Comparison of ENCODE assay signal across 9 mouse cellular contexts in genomic region chr7:110982053-110982705, GRCm38 (mm10). TPM values are rescaled to one million over a fixed set of nuclear protein-coding genes. Genes with fewer than 3 reads are reported as not detected.
DNase-seq lines count a peak whose midpoint lies in the region; ATAC-seq and TF ChIP-seq lines count a peak whose summit lies in the region.
"Had no signal": no experiment of that assay in that cellular context is flagged by ENCODE, and none has a peak within 500 bp of the region (broad histone marks: within the 10 kb centered on the region; RNA-seq: fewer than 3 reads in every experiment).

Gene Mrvi1 (minus strand): TSS chr7:110982461.

- TF ChIP-seq POLR2A in embryonic fibroblast, embryonic 13.5 days (IDR thresholded peaks at IDR 0.05; ENCODE audit: low read depth, low read length), result peak; percentile 21; the same call in 1 of the 2 replicates

- no peak within 1 kb of the TSS for H3K9ac ChIP-seq in forebrain, embryonic 12.5 days
- no peak within 1 kb of the TSS for H3K9ac ChIP-seq in hindbrain, embryonic 11.5 days (ENCODE audit: low read depth, low read length)
- H3K9ac ChIP-seq in limb, embryonic 13.5 days, result no peak within 1 kb of the TSS
- H3K9ac ChIP-seq in neural tube, embryonic 14.5 days (replicated peaks; ENCODE audit: low read depth, low read length), result 0 out of 2 replicates have a peak within 1 kb of the TSS, but pooled peaks have one; percentile 7

- H3K4me3 ChIP-seq in forebrain, embryonic 10.5 days, result no peak within 1 kb of the TSS
- no peak within 1 kb of the TSS for H3K4me3 ChIP-seq in forebrain, embryonic 12.5 days (replicated peaks)
- H3K4me3 ChIP-seq in embryonic fibroblast, embryonic 13.5 days (ENCODE audit: insufficient read depth, low read length), result peak within 1 kb of the TSS; percentile 7; the same call in 1 of the 2 replicates
- H3K4me3 ChIP-seq in hindbrain, embryonic 11.5 days (ENCODE audit: low read depth, low read length), result no peak within 1 kb of the TSS
- no peak within 1 kb of the TSS for H3K4me3 ChIP-seq in limb, embryonic 13.5 days
- H3K4me3 ChIP-seq in neural tube, embryonic 14.5 days (ENCODE audit: low read depth, low read length), result no peak within 1 kb of the TSS
- H3K4me3 ChIP-seq: myocyte had no signal

- peaks cover 31% of the 10 kb centered on the region for H3K4me1 ChIP-seq in forebrain, embryonic 10.5 days
- H3K4me1 ChIP-seq in forebrain, embryonic 12.5 days, result peaks cover 6% of the 10 kb centered on the region; the same call in 1 of the 2 replicates
- no peaks in the 10 kb centered on the region for H3K4me1 ChIP-seq in embryonic fibroblast, embryonic 13.5 days (ENCODE audit: control insufficient read depth, insufficient read depth, low read length)
- no peaks in the 10 kb centered on the region for H3K4me1 ChIP-seq in hindbrain, embryonic 11.5 days (replicated peaks; ENCODE audit: control insufficient read depth, insufficient read depth, low read length)
- peaks cover 18% of the 10 kb centered on the region for H3K4me1 ChIP-seq in limb, embryonic 13.5 days
- H3K4me1 ChIP-seq in neural tube, embryonic 14.5 days (ENCODE audit: control insufficient read depth, insufficient read depth, low read length), result 0 out of 2 replicates have a peak, but pooled peaks cover 2% of the 10 kb centered on the region

- DNase-seq in forebrain, embryonic 10.5 days (ENCODE audit: extremely low spot score, low spot score), result no peak
- peak; percentile 8 for DNase-seq in hindbrain, embryonic 11.5 days (ENCODE audit: low spot score)
- no peak for DNase-seq in spleen, adult 12 weeks (ENCODE audit: low spot score)
- DNase-seq in cerebellum, adult 11-12 months, result no peak

- H3K27me3 ChIP-seq in forebrain, embryonic 10.5 days (ENCODE audit: poor library complexity, severe bottlenecking), result no peaks in the 10 kb centered on the region
- H3K27me3 ChIP-seq in forebrain, embryonic 12.5 days, result no peaks in the 10 kb centered on the region
- no peaks in the 10 kb centered on the region for H3K27me3 ChIP-seq in hindbrain, embryonic 11.5 days (ENCODE audit: control insufficient read depth, insufficient read depth, low read length)
- H3K27me3 ChIP-seq in limb, embryonic 13.5 days, result no peaks in the 10 kb centered on the region
- H3K27me3 ChIP-seq in neural tube, embryonic 14.5 days (ENCODE audit: control insufficient read depth, insufficient read depth, low read length), result no peaks in the 10 kb centered on the region

- WGBS in forebrain, embryonic 10.5 days, result 69% methylated on average over 7 of the region's 7 CpGs
- 67% methylated on average over 7 of the region's 7 CpGs for WGBS in forebrain, embryonic 12.5 days
- 66% methylated on average over 7 of the region's 7 CpGs for WGBS in hindbrain, embryonic 11.5 days
- 44% methylated on average over 7 of the region's 7 CpGs for WGBS in limb, embryonic 13.5 days
- 64% methylated on average over 7 of the region's 7 CpGs for WGBS in neural tube, embryonic 14.5 days

- H3K36me3 ChIP-seq in forebrain, embryonic 10.5 days (replicated peaks), result no peaks in the 10 kb centered on the region
- no peaks in the 10 kb centered on the region for H3K36me3 ChIP-seq in forebrain, embryonic 12.5 days (replicated peaks)
- no peaks in the 10 kb centered on the region for H3K36me3 ChIP-seq in hindbrain, embryonic 11.5 days (ENCODE audit: control insufficient read depth, insufficient read depth, low read length)
- H3K36me3 ChIP-seq in limb, embryonic 13.5 days, result no peaks in the 10 kb centered on the region
- H3K36me3 ChIP-seq in neural tube, embryonic 14.5 days (ENCODE audit: control insufficient read depth, insufficient read depth, low read length), result no peaks in the 10 kb centered on the region

- ATAC-seq in forebrain, embryonic 12.5 days (ENCODE audit: low FRiP score), result no peak
- no peak for ATAC-seq in hindbrain, embryonic 11.5 days (ENCODE audit: low FRiP score)
- ATAC-seq in limb, embryonic 13.5 days (ENCODE audit: low FRiP score, low read depth), result no peak
- ATAC-seq in neural tube, embryonic 14.5 days (ENCODE audit: low read depth), result no peak

- TF ChIP-seq CTCF in embryonic fibroblast, embryonic 13.5 days (IDR thresholded peaks at IDR 0.05; ENCODE audit: borderline replicate concordance, insufficient read depth, low read length), result no peak

- H3K4me2 ChIP-seq in forebrain, embryonic 12.5 days, result no peak within 1 kb of the TSS
- H3K4me2 ChIP-seq in hindbrain, embryonic 11.5 days (replicated peaks; ENCODE audit: low read depth, low read length), result no peak within 1 kb of the TSS
- peak within 1 kb of the TSS; percentile 25; the same call in 1 of the 2 replicates for H3K4me2 ChIP-seq in limb, embryonic 13.5 days (replicated peaks)
- no peak within 1 kb of the TSS for H3K4me2 ChIP-seq in neural tube, embryonic 14.5 days (ENCODE audit: low read depth, low read length)

- no peaks in the 10 kb centered on the region for H3K9me3 ChIP-seq in forebrain, embryonic 10.5 days
- no peaks in the 10 kb centered on the region for H3K9me3 ChIP-seq in forebrain, embryonic 12.5 days
- H3K9me3 ChIP-seq in hindbrain, embryonic 11.5 days (ENCODE audit: control insufficient read depth, low read length), result no peaks in the 10 kb centered on the region
- no peaks in the 10 kb centered on the region for H3K9me3 ChIP-seq in limb, embryonic 13.5 days
- no peaks in the 10 kb centered on the region for H3K9me3 ChIP-seq in neural tube, embryonic 14.5 days (ENCODE audit: control insufficient read depth, low read length)

- 0 out of 2 replicates have a peak within 1 kb of the TSS, but pooled peaks have one; percentile 7 for H3K27ac ChIP-seq in forebrain, embryonic 10.5 days
- no peak within 1 kb of the TSS for H3K27ac ChIP-seq in forebrain, embryonic 12.5 days
- H3K27ac ChIP-seq in embryonic fibroblast, embryonic 13.5 days (ENCODE audit: insufficient read depth, low read length), result no peak within 1 kb of the TSS
- H3K27ac ChIP-seq in hindbrain, embryonic 11.5 days (ENCODE audit: low read depth, low read length), result no peak within 1 kb of the TSS
- peak within 1 kb of the TSS; percentile 65; the same call in 1 of the 2 replicates for H3K27ac ChIP-seq in limb, embryonic 13.5 days
- no peak within 1 kb of the TSS for H3K27ac ChIP-seq in neural tube, embryonic 14.5 days (ENCODE audit: low read depth, low read length)

RNA-seq across cellular contexts. Expression of gene Mrvi1, which starts in this region (rescaled TPM):
- polyA plus RNA-seq in forebrain, embryonic 10.5 days (2016; fragmentation: Nextera tagmentation; extraction: Ambion mirVana), result 0.87 and 1.2 TPM in 2 replicates
- polyA plus RNA-seq in forebrain, embryonic 12.5 days (2016; fragmentation: Nextera tagmentation; extraction: Ambion mirVana), result 0.94 and 0.96 TPM in 2 replicates
- 6.4 and 12.0 TPM in 2 replicates for polyA plus RNA-seq in embryonic fibroblast, embryonic 13.5 days (2011; ENCODE audit: insufficient read length, low read depth, missing spikeins)
- 1.4 and 1.7 TPM in 2 replicates for polyA plus RNA-seq in hindbrain, embryonic 11.5 days (2014; fragmentation: Nextera tagmentation; extraction: Ambion mirVana)
- polyA plus RNA-seq in limb, embryonic 13.5 days (2015; fragmentation: Nextera tagmentation; extraction: Ambion mirVana), result 0.86 and 1.6 TPM in 2 replicates
- polyA plus RNA-seq in neural tube, embryonic 14.5 days (2014; fragmentation: Nextera tagmentation; extraction: Ambion mirVana), result 0.79 and 1.9 TPM in 2 replicates

Comparison
In these comparisons a context has a peak if more than half of its experiments do, and no peak if none do; other contexts are left out.
1. H3K27ac ChIP-seq: peak in forebrain, embryonic 10.5 days (single experiment) and limb, embryonic 13.5 days (single experiment); none in forebrain, embryonic 12.5 days (single experiment), embryonic fibroblast, embryonic 13.5 days (single experiment), hindbrain, embryonic 11.5 days (single experiment) and neural tube, embryonic 14.5 days (single experiment).